Mouse (Mus musculus): ENCODE results near the gene Ddx46.

DNA sequence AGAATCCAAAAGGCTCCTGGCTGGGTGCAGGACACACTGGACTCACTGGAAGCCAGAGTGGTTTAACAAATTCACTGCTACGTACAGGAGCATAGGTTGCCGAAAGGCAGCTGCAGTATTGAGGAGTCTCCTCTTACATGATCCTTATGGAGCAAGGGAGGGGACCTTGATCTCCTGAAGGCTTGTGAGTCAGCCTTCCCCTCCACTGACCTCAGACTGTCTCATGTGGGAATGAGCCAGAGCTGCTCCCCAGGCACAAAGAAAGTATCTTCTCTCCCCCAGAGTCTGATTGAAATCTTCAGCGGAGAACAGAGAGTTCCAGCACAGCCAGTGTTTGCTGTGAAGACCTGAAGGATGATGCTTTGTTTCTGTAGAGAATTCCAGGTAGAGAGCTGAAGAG is 48.8 kb downstream of the Ddx46 start:
- no peak for TF ChIP-seq EP300 (IDR thresholded peaks at IDR 0.05; ENCODE audit: low read depth)
- no peak for TF ChIP-seq CTCF (IDR thresholded peaks at IDR 0.05; ENCODE audit: low read depth)

All from liver, postnatal 0 days (tissue).